Mouse (Mus musculus): ENCODE data around the gene Arhgap17. TPM values are rescaled to one million over a fixed set of nuclear protein-coding genes. Genes with fewer than 3 reads are reported as not detected.

Gene Arhgap17
- polyA plus RNA-seq, 1 experiment from 2014 or later, result 22.6 TPM

- H3K27ac ChIP-seq, result no peak overlapping the region
Observed at GRCm38 (mm10) chr7:123397369-123397768, 27.7 kb upstream of the Arhgap17 start.

GRCm38 (mm10) chr7:123396900-123397299 lies 27.2 kb upstream of the Arhgap17 start:
- peaks cover 12% of the 10 kb centered on the region; the same call in 1 of the 2 replicates for H3K36me3 ChIP-seq (replicated peaks)
- no peak overlapping the region for H3K4me3 ChIP-seq (replicated peaks)
- H3K27ac ChIP-seq, result no peak overlapping the region
- H3K27me3 ChIP-seq, result no peaks in the 10 kb centered on the region
- H3K4me1 ChIP-seq, result no peaks in the 10 kb centered on the region
- H3K4me2 ChIP-seq, result no peak overlapping the region
- no peak for ATAC-seq (ENCODE audit: low FRiP score)
- WGBS, result 91% methylated on average over 5 of the region's 5 CpGs
- H3K9me3 ChIP-seq, result no peaks in the 10 kb centered on the region
- H3K9ac ChIP-seq, result no peak overlapping the region

More at GRCm38 (mm10) chr7:123397369-123397768, 27.7 kb upstream of the Arhgap17 start:
- no peaks in the 10 kb centered on the region for H3K27me3 ChIP-seq
- no peak overlapping the region for H3K4me3 ChIP-seq (replicated peaks)
- H3K9me3 ChIP-seq, result no peaks in the 10 kb centered on the region
- H3K4me1 ChIP-seq, result no peaks in the 10 kb centered on the region
- peaks cover 13% of the 10 kb centered on the region; the same call in 1 of the 2 replicates for H3K36me3 ChIP-seq (replicated peaks)
- no peak overlapping the region for H3K9ac ChIP-seq
- H3K4me2 ChIP-seq, result no peak overlapping the region
- WGBS, result 86% methylated on average over 8 of the region's 8 CpGs
- ATAC-seq (ENCODE audit: low FRiP score), result no peak

DNA sequence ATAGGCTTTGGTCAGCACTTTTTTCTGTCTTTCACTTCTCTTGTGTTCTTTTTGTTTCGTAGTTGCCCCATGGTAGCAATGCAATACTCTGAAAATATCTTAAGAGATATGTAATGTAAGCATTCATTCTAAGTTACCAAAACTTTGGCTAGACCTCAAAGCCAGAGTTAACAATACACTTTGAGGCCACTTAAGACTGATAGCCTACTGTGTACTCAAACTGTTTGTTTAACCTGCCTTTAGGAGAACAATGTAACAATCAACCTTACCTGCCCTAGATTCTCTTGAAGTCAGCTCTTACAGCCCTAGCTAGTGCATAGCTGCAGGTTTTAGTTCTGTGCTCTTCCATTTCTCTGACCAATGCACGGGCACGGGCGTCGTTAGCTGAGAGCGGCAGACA lies 24.6 kb upstream of the Arhgap17 start:
- H3K4me2 ChIP-seq, result no peak overlapping the region
- H3K9ac ChIP-seq, result no peak overlapping the region
- no peaks in the 10 kb centered on the region for H3K27me3 ChIP-seq
- H3K4me1 ChIP-seq, result no peaks in the 10 kb centered on the region
- no peak for ATAC-seq (ENCODE audit: low FRiP score)
- no peaks in the 10 kb centered on the region for H3K9me3 ChIP-seq
- no peak overlapping the region for H3K27ac ChIP-seq
- H3K36me3 ChIP-seq (replicated peaks), result peaks cover 14% of the 10 kb centered on the region
- H3K4me3 ChIP-seq (replicated peaks), result no peak overlapping the region
- WGBS, result 93% methylated on average over 6 of the region's 6 CpGs

GRCm38 (mm10) chr7:123389686-123390280 lies 20.1 kb upstream of the Arhgap17 start:
- no peak for ATAC-seq (ENCODE audit: low FRiP score)
- peaks cover 37% of the 10 kb centered on the region for H3K36me3 ChIP-seq (replicated peaks)

DNA sequence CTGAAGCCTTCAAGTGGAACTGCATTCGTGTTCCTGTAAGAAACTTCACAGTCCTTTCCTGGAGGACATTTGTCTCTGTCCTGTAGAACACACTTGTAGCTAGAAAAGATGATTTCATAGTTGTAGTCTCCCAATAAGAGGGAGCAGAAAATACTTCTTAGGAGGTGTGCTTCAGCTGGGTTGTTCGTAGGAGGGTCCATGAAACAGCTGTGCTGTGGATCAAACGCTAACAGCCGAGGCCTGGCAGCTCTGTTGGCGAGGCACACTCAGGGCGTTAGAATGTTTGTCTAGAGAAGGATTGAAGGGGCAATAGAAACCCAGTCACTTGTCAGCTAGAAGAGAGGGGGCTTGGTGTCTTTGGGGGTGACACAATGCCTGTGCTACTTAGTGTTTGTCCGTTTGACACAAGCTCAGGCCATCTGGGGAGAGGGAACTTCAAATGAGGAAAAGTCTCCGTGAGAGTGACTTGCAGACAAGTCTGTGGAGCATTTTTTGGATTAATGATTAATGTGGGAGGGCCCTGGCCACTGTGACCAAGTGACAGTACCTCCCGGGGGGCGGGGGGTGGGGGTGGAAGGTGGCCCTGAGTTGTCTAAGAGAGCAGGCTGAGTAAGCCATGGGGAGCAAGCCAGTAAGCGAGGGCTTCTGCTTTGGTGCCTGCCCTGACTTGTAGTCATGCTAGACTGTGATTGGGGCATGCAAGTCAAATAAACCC lies 16.1 kb upstream of the Arhgap17 start:
- H3K4me2 ChIP-seq, result no peak overlapping the region
- H3K9ac ChIP-seq, result no peak overlapping the region
- no peak overlapping the region for H3K4me3 ChIP-seq (replicated peaks)
- 87% methylated on average over 11 of the region's 11 CpGs for WGBS
- no peaks in the 10 kb centered on the region for H3K4me1 ChIP-seq
- peaks cover 30% of the 10 kb centered on the region for H3K36me3 ChIP-seq (replicated peaks)
- no peak for ATAC-seq (ENCODE audit: low FRiP score)
- no peak overlapping the region for H3K27ac ChIP-seq
- no peaks in the 10 kb centered on the region for H3K9me3 ChIP-seq
- H3K27me3 ChIP-seq, result no peaks in the 10 kb centered on the region

More at GRCm38 (mm10) chr7:123389686-123390280, 20.1 kb upstream of the Arhgap17 start:
- Histone ChIP-seq H3K4me1 (no peaks in the 10 kb centered on the region), H3K9me3 (no peaks in the 10 kb centered on the region), H3K27ac (no peak overlapping the region), H3K9ac (no peak overlapping the region), H3K27me3 (no peaks in the 10 kb centered on the region), H3K4me2 (no peak overlapping the region), H3K4me3 (replicated peaks) (no peak overlapping the region)
- WGBS, result 91% methylated on average over 6 of the region's 6 CpGs

- H3K27ac ChIP-seq, result peak overlapping the region; percentile 71; the same call in 1 of the 2 replicates
- H3K4me3 ChIP-seq (replicated peaks), result peak overlapping the region; percentile 83
- no peaks in the 10 kb centered on the region for H3K36me3 ChIP-seq (replicated peaks)
- H3K27me3 ChIP-seq, result no peaks in the 10 kb centered on the region
- peaks cover 18% of the 10 kb centered on the region for H3K4me1 ChIP-seq
- WGBS, result 3% methylated on average over 41 of the region's 41 CpGs
- H3K9ac ChIP-seq, result peak overlapping the region; percentile 85
- H3K4me2 ChIP-seq, result peak overlapping the region; percentile 88
- H3K9me3 ChIP-seq, result no peaks in the 10 kb centered on the region
- ATAC-seq (ENCODE audit: low FRiP score), result peak; percentile 100
Observed at GRCm38 (mm10) chr7:123377443-123378400, 8.0 kb upstream of the Arhgap17 start.

DNA sequence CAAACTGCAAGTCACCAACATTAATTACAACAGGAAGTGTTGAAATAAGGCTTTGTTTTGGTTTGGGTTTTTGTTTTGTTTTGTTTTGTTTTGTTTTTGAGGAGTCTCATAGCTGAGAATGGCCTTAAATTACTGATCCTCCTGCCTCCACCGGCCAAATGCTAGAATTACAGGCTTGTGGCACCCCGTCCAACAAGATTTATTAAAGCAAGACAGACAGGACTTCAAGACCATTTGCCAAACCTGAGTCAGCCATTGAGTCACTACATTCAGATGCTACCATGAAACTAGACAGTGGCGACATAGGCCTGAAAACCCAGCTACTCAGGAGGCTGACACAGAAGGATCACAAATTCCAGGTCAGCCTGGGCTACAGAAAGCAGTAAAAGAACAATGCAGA lies 1.8 kb upstream of the Arhgap17 start:
- no peaks in the 10 kb centered on the region for H3K27me3 ChIP-seq
- peaks cover 34% of the 10 kb centered on the region for H3K4me1 ChIP-seq
- no peak overlapping the region for H3K4me3 ChIP-seq (replicated peaks)
- 68% methylated on average over 3 of the region's 3 CpGs for WGBS
- H3K4me2 ChIP-seq, result no peak overlapping the region
- no peak for ATAC-seq (ENCODE audit: low FRiP score)
- H3K9ac ChIP-seq, result no peak overlapping the region
- no peaks in the 10 kb centered on the region for H3K9me3 ChIP-seq
- no peak overlapping the region for H3K27ac ChIP-seq
- H3K36me3 ChIP-seq (replicated peaks), result no peaks in the 10 kb centered on the region

- no peaks in the 10 kb centered on the region for H3K36me3 ChIP-seq (replicated peaks)
- peak overlapping the region; percentile 84 for H3K4me2 ChIP-seq
- H3K9ac ChIP-seq, result peak overlapping the region; percentile 83
- H3K4me3 ChIP-seq (replicated peaks), result peak overlapping the region; percentile 74
- peaks cover 38% of the 10 kb centered on the region for H3K4me1 ChIP-seq
- ATAC-seq (ENCODE audit: low FRiP score), result no peak
- no peaks in the 10 kb centered on the region for H3K27me3 ChIP-seq
- H3K27ac ChIP-seq, result no peak overlapping the region
- 53% methylated on average over 9 of the region's 9 CpGs for WGBS
- no peaks in the 10 kb centered on the region for H3K9me3 ChIP-seq
Observed at GRCm38 (mm10) chr7:123370700-123371099, 985 bp upstream of the Arhgap17 start.

GRCm38 (mm10) chr7:123368778-123369746 lies 653 bp downstream of the Arhgap17 start:
- WGBS, result 4% methylated on average over 36 of the region's 51 CpGs
- H3K4me1 ChIP-seq, result peaks cover 38% of the 10 kb centered on the region
- peak overlapping the region; percentile 93 for H3K27ac ChIP-seq
- no peaks in the 10 kb centered on the region for H3K27me3 ChIP-seq
- no peaks in the 10 kb centered on the region for H3K36me3 ChIP-seq (replicated peaks)
- H3K9me3 ChIP-seq, result no peaks in the 10 kb centered on the region
- peak overlapping the region; percentile 83 for H3K9ac ChIP-seq
- ATAC-seq (ENCODE audit: low FRiP score), result peak; percentile 82
- peak overlapping the region; percentile 74 for H3K4me3 ChIP-seq (replicated peaks)
- H3K4me2 ChIP-seq, result peak overlapping the region; percentile 84

GRCm38 (mm10) chr7:123368187-123368586 lies 1.5 kb downstream of the Arhgap17 start:
- WGBS, result 70% methylated on average over 2 of the region's 2 CpGs
- H3K9ac ChIP-seq, result peak overlapping the region; percentile 38
- no peaks in the 10 kb centered on the region for H3K9me3 ChIP-seq
- H3K27me3 ChIP-seq, result no peaks in the 10 kb centered on the region
- peaks cover 38% of the 10 kb centered on the region for H3K4me1 ChIP-seq
- H3K4me3 ChIP-seq (replicated peaks), result peak overlapping the region; percentile 74
- H3K27ac ChIP-seq, result no peak overlapping the region
- no peaks in the 10 kb centered on the region for H3K36me3 ChIP-seq (replicated peaks)
- H3K4me2 ChIP-seq, result peak overlapping the region; percentile 84
- no peak for ATAC-seq (ENCODE audit: low FRiP score)

Data from forebrain, embryonic 12.5 days (tissue).